Comparison of ENCODE assay signal across 8 mouse cellular contexts in the genomic region with DNA sequence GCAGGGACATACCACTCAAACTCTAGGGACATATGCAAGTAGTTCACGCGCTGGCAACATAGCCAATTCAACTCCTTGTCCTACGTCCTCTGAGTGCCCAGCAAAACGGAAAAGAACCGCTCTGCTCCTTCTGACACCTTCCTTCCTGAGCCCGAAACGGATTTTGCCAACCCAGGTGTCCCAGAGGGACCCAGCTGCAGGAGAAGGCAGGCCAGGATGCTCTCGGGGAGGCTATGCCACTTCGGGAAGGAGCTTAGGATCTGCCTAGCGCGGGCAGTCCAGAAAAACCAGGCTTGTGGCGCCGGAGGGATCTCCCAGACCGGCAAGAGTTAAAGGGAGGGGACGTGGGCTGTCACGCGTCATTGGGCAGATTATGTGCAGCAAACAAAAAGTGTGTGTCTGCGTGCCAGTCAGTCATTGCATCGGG. TPM values are rescaled to one million over a fixed set of nuclear protein-coding genes. Genes with fewer than 3 reads are reported as not detected.
DNase-seq lines count a peak whose midpoint lies in the region; ATAC-seq and TF ChIP-seq lines count a peak whose summit lies in the region.

No protein-coding gene starts in this region.

- TF ChIP-seq CTCF in forebrain, postnatal 0 days (IDR thresholded peaks at IDR 0.05; ENCODE audit: low read depth): no peak
- TF ChIP-seq CTCF in lung, postnatal 0 days (IDR thresholded peaks at IDR 0.05): no peak
- no peak for TF ChIP-seq CTCF in thymus, adult 2 months (IDR thresholded peaks at IDR 0.05; ENCODE audit: borderline replicate concordance, control insufficient read depth, extremely low read depth, insufficient read depth, low read length, poor library complexity)

- H3K4me3 ChIP-seq in heart, embryonic 16.5 days (ENCODE audit: low read length): peak overlapping the region; percentile 6; the same call in 1 of the 2 replicates
- peak overlapping the region; percentile 51 for H3K4me3 ChIP-seq in forebrain, postnatal 0 days (ENCODE audit: low read depth, low read length)
- peak overlapping the region; percentile 36 for H3K4me3 ChIP-seq in lung, postnatal 0 days (ENCODE audit: low read depth, low read length)
- H3K4me3 ChIP-seq in thymus, adult 2 months (ENCODE audit: control insufficient read depth, insufficient read depth, low read length): no peak overlapping the region

- H3K9ac ChIP-seq in heart, embryonic 16.5 days (ENCODE audit: low read length): no peak overlapping the region
- peak overlapping the region; percentile 65 for H3K9ac ChIP-seq in forebrain, postnatal 0 days
- H3K9ac ChIP-seq in lung, postnatal 0 days (replicated peaks; ENCODE audit: low read depth): no peak overlapping the region

- no peak for TF ChIP-seq EP300 in lung, postnatal 0 days (IDR thresholded peaks at IDR 0.05)

- 2% methylated on average over 19 of the region's 19 CpGs for WGBS in heart, embryonic 16.5 days
- WGBS in forebrain, postnatal 0 days: under 1% methylated on average over 19 of the region's 19 CpGs
- under 1% methylated on average over 18 of the region's 19 CpGs for WGBS in lung, postnatal 0 days
- 4% methylated on average over 19 of the region's 19 CpGs for WGBS in thymus, adult 2 months

- H3K27me3 ChIP-seq in heart, embryonic 16.5 days (ENCODE audit: control insufficient read depth, insufficient read depth, low read length): peaks cover 77% of the 10 kb centered on the region
- peaks cover 29% of the 10 kb centered on the region for H3K27me3 ChIP-seq in forebrain, postnatal 0 days (ENCODE audit: insufficient read depth, low read length)
- peaks cover 37% of the 10 kb centered on the region; the same call in 1 of the 2 replicates for H3K27me3 ChIP-seq in lung, postnatal 0 days (replicated peaks; ENCODE audit: insufficient read depth, low read length)
- H3K27me3 ChIP-seq in thymus, adult 2 months (ENCODE audit: control insufficient read depth, insufficient read depth, low read length): peaks cover 44% of the 10 kb centered on the region

- no peaks in the 10 kb centered on the region for H3K36me3 ChIP-seq in heart, embryonic 16.5 days (ENCODE audit: control insufficient read depth, insufficient read depth)
- H3K36me3 ChIP-seq in forebrain, postnatal 0 days (ENCODE audit: insufficient read depth): no peaks in the 10 kb centered on the region
- H3K36me3 ChIP-seq in lung, postnatal 0 days (ENCODE audit: insufficient read depth, low read length): no peaks in the 10 kb centered on the region
- H3K36me3 ChIP-seq in thymus, adult 2 months (ENCODE audit: control insufficient read depth, insufficient read depth, low read length): no peaks in the 10 kb centered on the region

- H3K4me2 ChIP-seq in heart, embryonic 16.5 days (ENCODE audit: low read depth, low read length): peak overlapping the region; percentile 24; the same call in 1 of the 2 replicates
- peak overlapping the region; percentile 83 for H3K4me2 ChIP-seq in forebrain, postnatal 0 days (ENCODE audit: low read depth)
- peak overlapping the region; percentile 49 for H3K4me2 ChIP-seq in lung, postnatal 0 days (replicated peaks; ENCODE audit: low read depth, low read length)

- TF ChIP-seq POLR2A in thymus, adult 2 months (IDR thresholded peaks at IDR 0.05; ENCODE audit: control insufficient read depth, extremely low read depth, insufficient read depth, low read length, poor library complexity): no peak

- H3K9me3 ChIP-seq in heart, embryonic 16.5 days (replicated peaks; ENCODE audit: control insufficient read depth, low read length): no peaks in the 10 kb centered on the region
- H3K9me3 ChIP-seq in forebrain, postnatal 0 days (ENCODE audit: low read length): no peaks in the 10 kb centered on the region
- H3K9me3 ChIP-seq in lung, postnatal 0 days (ENCODE audit: low read length): no peaks in the 10 kb centered on the region

- intact Hi-C loops in heart, postnatal 36 days (cut with DNase I): loop anchor here (10.0 kb wide), 1 partner anchor 846 kb away; no protein-coding TSS in a partner anchor

- peaks cover 13% of the 10 kb centered on the region for H3K4me1 ChIP-seq in heart, embryonic 16.5 days (ENCODE audit: control insufficient read depth, insufficient read depth, low read length)
- H3K4me1 ChIP-seq in forebrain, postnatal 0 days (ENCODE audit: insufficient read depth): 0 out of 2 replicates have a peak, but pooled peaks cover 3% of the 10 kb centered on the region
- H3K4me1 ChIP-seq in lung, postnatal 0 days (ENCODE audit: insufficient read depth, low read depth, low read length): no peaks in the 10 kb centered on the region
- peaks cover 2% of the 10 kb centered on the region for H3K4me1 ChIP-seq in thymus, adult 2 months (replicated peaks; ENCODE audit: control insufficient read depth, insufficient read depth, low read length)

- no peak for DNase-seq in heart, postnatal 36 days
- peak; percentile 78 for DNase-seq in cerebellum, adult 11-12 months
- DNase-seq in forebrain, postnatal 0 days: peak; percentile 84
- DNase-seq in lung, postnatal 0 days (ENCODE audit: low spot score): peak; percentile 31
- no peak for DNase-seq in thymus, adult 2 months
- DNase-seq in gastrocnemius, postnatal 4 days (ENCODE audit: low spot score in 2 of 2): no peak
- no peak for DNase-seq in adrenal gland, postnatal 36 days

- ATAC-seq in heart, embryonic 16.5 days (replicated peaks; ENCODE audit: extremely low read depth, insufficient read depth, low FRiP score): no peak
- peak; percentile 70 for ATAC-seq in forebrain, postnatal 0 days
- ATAC-seq in lung, postnatal 0 days: no peak

- no peak overlapping the region for H3K27ac ChIP-seq in heart, embryonic 16.5 days (ENCODE audit: low read length)
- H3K27ac ChIP-seq in forebrain, postnatal 0 days (ENCODE audit: low read depth, low read length): peak overlapping the region; percentile 81
- no peak overlapping the region for H3K27ac ChIP-seq in lung, postnatal 0 days (ENCODE audit: low read length)
- no peak overlapping the region for H3K27ac ChIP-seq in thymus, adult 2 months (ENCODE audit: control insufficient read depth, insufficient read depth, low read length)

RNA-seq across cellular contexts. Expression of gene Prdm8, which starts 13.5 kb away (rescaled TPM):
- 0.11 TPM in 1 of 2 replicates, not detected in the other for polyA plus RNA-seq in heart, embryonic 16.5 days (2015; fragmentation: Nextera tagmentation; extraction: Ambion mirVana)
- total RNA-seq in heart, postnatal 36 days (2021): under 1 TPM; 0.25 to 0.35 TPM
- total RNA-seq in forebrain, postnatal 0 days (2014; rRNA removed): 17.5 and 25.6 TPM in 2 replicates
- 1.8 and 2.4 TPM in 2 replicates for polyA plus RNA-seq in forebrain, postnatal 0 days (2015; fragmentation: Nextera tagmentation; extraction: Ambion mirVana)
- polyA plus RNA-seq in lung, postnatal 0 days (2015; fragmentation: Nextera tagmentation; extraction: Ambion mirVana): 0.99 and 2.3 TPM in 2 replicates
- 0.09 and 0.19 TPM in 2 replicates for polyA plus RNA-seq in thymus, adult 2 months (2012; rRNA removed)
- 1 to 10 TPM; 2.5 to 3.1 TPM for total RNA-seq in gastrocnemius, postnatal 4 days (2021)
- under 1 TPM in 1 of 2 experiments, not detected in 1; 0.10 TPM for total RNA-seq in adrenal gland, postnatal 36 days (2021)

Comparison
In these comparisons a context has a peak if more than half of its experiments do, and no peak if none do; other contexts are left out.
1. H3K4me2 ChIP-seq: peak in every context shown above with its lines; median percentile 83 in forebrain, postnatal 0 days; 49 in lung, postnatal 0 days; 24 in heart, embryonic 16.5 days.
2. DNase-seq: peak in cerebellum, adult 11-12 months (single experiment), forebrain, postnatal 0 days (single experiment) and lung, postnatal 0 days (single experiment); none in heart, postnatal 36 days (0 of 2), thymus, adult 2 months (single experiment), gastrocnemius, postnatal 4 days (0 of 2) and adrenal gland, postnatal 36 days (0 of 2).